Mouse (Mus musculus): Measurements from ENCODE around the gene Pard3b.

Gene Pard3b

DNA sequence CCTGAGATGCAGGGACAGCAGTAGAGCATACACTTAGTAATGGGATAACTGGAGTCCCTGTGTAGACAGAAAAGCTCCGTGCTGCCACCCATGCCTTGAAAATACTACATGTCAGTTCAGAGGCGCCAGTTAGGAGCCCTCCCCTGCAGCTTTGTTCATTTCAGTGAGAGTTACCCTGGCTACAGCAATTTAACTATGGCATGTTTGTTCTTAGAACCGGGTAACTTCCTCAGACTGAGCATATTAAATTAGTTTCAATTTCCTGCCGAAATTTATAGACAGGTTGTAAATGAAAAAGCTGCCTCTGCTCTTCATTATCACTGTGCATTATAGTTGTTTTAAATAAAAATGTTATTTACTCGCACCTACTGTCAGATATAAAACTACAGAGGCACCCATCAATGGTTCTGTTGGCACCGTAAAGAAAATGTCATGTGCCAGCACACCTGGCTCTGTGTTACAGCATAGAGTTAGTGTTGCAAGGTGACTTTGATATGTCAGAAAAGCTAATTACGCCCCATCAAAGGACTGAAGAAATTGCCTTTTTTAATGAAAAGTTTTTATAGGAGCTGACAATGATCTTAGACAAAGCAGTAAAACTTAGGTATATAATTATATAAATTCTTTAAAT lies 289.6 kb downstream of the Pard3b start:
- DNase-seq: no peak

DNA sequence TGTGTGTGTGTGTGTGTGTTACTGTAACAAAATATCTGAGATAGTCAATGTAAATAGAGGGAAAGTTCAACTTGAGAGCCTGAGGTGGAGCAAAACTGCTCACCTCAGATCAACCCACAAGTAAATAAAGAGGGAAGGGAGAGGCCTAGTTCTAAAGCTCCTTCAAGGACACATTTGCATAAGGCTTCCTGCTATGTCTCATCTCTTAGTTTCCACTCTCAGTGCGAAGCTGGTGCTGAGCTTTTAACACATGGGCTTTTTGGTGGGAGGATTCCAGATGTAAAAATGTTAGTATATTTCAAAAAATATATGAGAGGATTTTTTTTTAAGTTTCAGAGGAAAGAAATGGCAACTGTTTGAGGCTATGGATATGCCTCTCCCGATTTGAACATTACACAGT lies 294.9 kb downstream of the Pard3b start:
- DNase-seq: no peak

DNA sequence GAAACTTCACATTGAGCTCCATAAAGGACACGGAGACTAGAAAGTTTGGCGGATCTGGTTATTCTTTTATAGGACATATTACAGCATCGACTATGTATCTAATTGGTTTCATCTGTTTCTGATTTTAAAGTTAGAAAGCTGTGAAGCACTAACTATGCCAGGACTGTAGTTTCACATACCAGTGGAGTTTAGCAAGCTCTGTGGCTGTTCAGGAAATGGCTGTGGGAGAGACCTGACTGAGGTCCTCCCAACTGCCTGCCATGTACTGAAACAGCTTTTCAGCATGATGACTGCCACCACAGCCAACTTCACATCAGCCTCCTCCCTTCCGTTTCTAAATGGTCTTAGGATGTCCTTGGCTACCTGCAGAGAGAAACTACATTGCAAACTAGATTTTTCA lies 296.1 kb downstream of the Pard3b start:
- DNase-seq: no peak

DNA sequence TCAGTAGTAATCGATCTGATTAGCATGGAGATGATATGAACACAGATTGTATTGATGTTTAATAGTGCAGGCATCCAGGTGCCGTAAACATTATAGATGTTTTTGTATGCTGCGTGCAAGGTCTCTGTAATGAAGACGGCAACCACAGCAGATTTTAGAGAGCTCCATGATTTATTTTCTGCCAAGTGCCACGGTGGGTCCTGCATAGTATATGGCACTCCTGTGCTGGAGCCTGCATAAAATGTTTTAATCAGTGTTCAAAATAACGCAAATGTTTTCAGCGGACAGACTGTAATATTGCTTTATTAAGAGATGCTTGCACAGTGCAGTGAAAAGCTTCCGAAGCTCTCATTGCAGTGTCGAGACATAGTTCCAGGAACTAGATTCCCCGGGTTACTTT lies 301.3 kb downstream of the Pard3b start:
- DNase-seq: no peak

DNA sequence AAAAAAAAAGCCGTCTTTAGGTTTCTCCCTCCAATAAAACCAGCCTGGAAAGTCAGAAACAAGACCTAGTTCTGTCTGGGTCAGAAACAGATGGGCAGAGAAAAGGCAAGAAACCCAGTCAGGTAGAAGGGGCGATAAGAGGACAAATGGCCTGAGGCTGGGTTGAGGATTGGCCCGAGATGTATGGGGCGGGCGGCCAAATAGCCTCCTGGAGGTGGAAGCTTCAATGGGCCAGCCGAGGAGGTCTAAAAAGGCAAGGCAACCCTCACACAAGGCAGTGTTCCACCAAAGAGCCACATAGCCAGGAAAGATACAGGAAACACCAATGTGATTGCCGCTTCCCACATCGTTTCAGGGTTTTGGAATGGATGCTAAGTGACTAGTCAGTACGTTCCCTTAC lies 322.9 kb downstream of the Pard3b start:
- no peak for DNase-seq

DNA sequence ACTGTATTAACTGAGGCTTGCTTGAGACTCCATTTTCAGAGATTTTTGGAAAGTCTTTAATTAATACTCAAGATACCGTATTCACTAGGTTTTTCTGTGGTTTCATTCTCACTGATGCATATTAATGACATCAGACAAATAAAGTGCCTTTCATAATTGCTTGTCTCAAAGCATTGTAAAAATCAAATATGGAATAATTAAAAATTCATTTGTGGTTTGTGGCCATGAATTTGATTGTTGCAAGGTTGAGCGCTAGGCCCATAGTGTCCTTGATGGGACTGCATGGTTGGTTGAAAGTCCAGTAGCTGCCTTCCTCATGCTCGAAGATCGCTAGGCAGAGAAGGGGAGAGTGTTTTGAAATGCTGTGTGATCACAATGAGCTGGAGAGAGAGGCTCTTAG lies 323.9 kb downstream of the Pard3b start:
- no peak for DNase-seq

DNA sequence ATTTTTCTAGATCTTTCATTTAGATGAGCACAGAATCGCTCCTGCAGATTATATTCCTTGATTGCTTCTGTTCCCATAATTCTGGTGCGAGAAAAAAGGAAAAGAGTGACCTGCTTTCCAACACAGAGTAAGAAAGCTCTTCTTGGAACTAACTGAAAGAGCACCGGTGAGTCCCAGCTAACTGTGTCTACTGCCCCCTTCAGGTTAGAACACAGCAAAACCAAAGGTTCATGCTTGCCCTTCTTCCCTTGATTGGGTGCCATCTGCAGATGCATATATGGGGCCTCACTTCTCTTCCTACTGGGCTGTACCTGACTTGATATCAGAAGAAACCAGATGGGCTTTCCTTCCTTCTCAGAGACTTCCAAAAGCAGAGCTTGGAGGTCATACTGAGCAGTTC lies 328.5 kb downstream of the Pard3b start:
- no peak for DNase-seq

DNA sequence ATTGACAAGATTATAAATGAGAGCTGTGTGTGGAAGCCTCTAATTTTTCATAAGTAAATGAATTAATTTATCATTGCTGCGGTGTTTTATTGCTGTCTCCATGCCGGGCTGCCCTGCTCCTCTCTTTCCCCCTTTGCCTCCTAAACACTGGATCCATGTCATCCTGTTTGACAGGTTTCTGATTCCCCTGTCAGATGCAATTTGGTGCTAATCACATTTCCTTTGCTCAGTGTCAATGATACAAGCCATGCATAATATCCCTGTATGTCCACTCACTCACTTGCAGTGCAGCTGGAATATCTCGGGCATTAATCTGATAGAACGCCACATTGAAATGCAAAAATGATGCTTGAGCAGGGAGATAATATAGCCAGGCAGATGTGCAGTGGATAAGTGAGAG lies 329.2 kb downstream of the Pard3b start:
- DNase-seq: no peak

DNA sequence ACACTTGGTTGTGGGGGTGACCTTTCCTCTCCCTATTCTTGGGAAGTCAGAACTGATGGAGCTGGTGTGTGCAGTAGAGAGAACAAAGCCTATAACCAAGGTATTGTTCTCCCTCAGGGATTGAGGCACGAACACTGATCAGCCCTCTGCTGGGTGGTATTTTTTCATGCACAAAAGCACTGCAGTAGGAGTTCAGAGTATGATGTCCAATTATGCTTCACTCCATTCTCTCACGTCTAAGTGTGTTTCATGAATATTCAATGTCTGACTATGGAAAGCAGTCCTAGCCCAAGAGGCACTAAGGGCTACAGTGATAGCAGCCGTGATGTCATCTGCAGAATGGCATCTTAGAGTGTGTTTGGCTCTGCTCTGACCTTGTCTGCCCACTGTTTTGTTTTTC lies 359.1 kb downstream of the Pard3b start:
- DNase-seq: no peak

DNA sequence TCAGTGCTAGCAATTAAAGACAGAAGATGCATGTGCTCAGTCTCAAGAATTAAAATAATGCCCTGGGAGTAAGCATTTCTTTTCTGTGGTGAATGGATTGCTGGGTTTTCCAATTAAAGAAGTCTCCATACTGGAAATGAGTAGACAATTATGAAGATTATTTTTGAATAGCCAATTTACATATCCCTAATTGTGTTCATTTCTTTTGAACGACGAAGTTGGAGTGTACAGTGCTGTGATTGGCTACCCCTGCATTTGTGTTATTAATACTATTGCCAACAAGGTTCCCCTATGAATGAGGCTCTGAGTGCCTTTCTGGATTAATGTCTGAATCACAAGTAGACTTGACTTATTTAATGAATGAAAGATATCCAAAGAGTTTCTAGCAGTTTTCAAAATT lies 370.2 kb downstream of the Pard3b start:
- no peak for DNase-seq

DNA sequence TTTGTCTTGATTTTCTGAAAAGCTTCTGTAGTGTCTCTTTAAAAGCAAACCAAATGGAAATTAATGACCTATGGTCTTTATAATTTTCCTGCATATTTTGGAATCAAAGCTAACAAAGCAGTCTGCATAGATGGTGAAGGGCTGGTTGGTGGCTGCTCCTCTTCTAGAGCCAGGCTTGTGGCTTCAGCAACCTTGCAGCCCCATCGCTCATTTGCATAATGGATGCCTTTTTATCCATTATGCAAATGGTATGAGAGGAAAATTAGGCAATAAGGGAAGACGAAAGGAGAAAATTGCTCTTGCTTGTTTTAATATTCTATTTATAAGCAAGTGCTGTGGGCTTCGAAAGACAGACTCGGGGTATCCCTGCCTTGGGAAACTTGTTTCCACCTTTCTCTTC lies 373.1 kb downstream of the Pard3b start:
- no peak for DNase-seq

DNA sequence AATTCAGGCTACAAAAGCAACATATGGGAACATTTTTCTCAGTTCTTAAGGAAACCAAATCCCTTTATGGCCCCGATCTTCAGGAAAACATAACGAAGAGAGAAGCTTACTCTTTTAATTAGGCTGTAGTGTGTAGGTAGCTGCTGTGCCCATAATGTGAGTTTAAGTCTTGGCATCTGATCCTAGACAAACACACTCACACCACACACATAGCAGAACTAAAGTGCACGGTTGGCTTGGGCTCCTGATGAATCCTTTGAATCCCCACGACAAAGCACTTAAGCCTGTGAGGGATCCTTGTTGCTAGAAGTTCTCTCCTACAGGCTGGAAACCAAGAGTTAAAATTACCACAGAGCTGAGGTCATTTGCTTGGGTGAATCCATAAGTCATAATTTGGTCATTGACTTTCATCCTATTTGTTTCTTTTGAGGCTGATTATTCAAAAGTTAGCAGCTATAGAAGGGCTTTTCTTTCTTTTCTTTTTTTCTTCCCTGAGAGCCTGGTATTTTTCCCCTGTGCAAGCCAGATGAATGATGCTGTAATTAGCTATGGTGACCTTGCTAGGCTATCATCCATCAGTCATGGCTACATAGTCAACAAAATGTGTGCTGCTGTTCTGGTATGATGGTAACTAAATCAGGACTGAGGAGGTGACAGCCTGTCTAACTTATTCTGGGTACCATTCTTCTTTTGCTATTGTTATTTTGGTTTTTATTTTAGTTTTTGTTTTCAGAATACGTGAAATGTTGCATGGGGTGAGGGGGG lies 378.1 kb downstream of the Pard3b start:
- DNase-seq: no peak

DNA sequence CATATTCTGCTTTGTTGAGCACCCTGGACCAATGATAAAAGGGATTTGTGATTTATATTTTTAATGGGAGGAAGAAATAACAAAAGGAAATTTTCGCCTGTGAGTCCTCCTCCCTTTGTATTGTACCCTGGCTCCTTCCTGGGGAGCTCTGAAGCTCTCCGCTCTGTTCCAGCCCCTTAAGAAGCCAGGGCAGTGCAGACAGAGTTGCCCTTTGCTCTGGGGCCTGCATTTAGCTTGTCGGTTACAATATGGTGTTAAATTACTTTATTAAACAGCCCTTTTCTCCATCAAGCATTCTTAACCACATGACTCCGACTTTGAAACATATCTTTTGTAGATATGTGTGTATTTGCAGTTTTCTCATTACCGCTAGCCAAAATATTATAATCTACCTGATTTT lies 379.7 kb downstream of the Pard3b start:
- no peak for DNase-seq

DNA sequence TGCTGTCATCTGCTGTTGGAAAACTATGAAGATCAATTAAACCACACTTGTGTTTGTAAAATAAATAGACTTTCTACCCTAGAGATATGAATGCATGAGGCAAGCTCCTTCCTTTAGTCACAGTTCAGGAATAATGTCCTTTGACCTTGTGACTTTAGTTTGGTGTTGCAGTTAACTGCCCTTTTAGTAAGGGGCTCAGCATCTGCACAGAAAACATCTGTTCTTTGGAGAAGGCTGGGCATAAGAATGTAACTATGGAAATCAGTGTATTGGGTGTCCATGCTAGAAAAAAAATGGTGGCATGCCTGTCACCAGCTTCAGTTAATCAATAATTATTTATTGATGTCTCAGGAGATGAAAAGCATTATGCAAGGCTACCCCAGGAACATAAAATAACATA lies 381.1 kb downstream of the Pard3b start:
- no peak for DNase-seq

DNA sequence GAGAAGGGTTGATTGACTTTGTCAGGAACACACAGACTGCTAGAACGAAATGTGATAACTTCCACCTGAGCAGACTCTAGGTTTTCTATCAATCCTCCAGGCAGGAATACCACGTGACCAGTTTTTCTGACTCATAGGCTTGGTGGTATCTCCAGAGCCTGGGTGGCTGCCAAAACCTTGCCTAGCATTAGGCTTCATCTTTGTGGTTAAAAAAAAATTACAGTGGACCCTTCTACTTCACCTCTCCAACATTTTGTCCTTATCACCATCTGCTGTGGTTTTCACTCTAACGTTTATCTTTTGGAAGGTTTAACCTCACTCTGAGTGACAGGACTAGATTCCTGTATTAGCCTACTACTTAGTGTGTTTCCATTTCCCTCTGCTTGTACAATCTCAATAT lies 403.1 kb downstream of the Pard3b start:
- no peak for DNase-seq

DNA sequence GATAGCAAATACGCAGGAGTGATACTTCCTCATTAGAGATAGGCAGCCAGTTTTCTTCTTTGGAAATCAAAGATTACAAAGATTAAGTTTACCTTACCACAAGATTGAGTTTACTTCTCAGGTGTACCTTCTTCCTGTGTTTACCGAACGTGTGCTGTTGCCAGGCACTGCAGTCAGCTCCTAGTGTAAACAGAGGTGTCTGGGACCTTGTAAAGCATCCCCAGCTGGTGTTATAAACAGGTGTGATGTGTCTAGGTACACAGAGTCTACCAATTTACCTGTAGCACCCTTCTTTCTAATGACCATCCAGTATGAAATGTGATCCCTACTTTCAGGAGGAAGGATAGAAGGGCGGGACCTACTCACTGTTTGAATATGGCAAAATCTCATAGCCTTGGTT lies 410.0 kb downstream of the Pard3b start:
- DNase-seq: no peak

DNA sequence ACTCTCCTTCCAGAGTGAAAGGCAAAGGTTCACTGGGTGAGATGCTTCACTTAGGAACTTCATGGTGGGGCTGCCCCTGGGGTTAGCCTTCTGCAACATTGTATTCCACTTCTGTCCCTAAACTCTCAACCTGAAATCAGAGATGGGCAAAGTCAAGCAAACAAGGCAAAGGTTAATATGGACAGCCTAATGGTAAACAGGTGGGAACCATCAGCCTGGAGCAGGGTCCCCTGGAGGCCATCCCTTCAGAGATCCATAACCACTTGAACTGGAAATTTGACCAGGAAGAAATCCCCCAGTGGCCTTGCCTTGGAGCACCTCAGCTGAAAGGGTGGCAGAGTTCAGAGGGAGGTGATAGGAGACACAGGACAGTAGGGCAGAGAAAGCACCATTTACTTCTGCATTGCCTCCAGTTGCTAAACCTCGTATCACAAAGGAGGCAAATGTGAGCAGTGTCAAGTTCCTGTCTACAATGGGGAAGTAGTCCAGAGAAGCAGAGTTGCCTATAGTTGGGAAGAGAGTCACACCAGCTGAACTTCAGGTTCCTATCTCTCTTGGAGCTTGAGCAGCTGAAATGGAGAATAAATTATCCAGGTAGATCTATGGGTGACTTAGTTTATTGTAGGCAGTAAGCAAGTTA lies 412.7 kb downstream of the Pard3b start:
- DNase-seq: no peak

DNA sequence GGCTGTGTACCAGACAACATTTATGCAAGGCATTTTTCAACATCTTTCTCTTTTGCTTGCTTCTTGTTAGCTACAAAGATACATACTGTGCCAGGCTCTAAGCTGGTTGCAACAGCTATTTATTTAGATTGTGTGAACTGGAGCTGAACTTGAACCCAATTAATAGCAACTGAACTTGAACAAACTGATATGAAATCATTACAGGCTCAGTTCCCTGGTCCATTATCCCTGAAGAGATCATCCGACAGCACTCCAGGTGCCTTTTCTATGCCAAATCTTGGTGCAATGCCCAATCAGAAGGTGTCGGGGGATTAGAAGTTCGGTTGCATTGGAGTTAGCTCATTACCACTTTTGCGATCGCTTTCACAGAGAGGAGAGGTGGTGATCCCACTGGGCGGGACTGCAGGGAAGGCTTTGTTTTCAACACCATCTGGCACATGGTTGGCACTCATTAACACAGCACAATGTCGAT lies 414.6 kb downstream of the Pard3b start:
- no peak for DNase-seq

DNA sequence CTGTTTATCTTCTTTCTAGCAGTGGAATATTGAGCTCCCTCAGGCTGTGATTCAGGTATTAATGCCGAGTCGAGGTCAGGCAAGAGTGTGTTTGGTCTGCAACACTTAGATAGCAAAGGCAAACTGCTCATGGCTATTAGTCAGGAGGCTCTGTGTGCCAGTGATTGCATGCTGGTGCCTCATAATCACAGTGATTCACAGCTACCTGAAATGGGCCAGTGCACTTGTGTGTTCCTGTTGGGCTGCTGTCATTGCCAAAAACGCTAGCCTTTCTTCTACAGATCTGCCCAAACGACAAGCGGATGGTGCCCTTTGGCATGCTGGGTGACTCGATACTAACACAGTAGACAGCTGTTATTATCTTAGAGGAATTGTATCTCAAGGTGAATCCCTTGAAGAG lies 416.7 kb downstream of the Pard3b start:
- DNase-seq: no peak

DNA sequence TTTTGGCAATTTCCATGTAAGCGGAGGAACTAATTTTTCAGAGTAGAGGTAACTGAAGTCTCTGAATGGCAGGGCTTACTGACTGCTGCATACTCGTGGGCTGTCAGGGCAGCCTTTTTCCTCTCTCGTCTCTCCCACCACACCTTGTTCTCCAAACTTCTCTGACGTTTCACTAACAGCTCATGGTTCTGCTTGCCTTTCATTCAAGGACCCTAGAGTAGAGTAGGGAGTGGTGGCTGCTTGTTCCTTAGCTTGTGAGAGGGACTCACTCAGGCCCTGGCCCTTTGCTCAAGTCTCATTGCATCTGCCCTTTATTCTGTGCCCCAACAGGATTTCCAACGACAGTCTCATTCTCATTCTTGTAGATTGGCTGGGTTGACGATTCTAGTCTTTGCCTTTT lies 432.0 kb downstream of the Pard3b start:
- DNase-seq: no peak

DNA sequence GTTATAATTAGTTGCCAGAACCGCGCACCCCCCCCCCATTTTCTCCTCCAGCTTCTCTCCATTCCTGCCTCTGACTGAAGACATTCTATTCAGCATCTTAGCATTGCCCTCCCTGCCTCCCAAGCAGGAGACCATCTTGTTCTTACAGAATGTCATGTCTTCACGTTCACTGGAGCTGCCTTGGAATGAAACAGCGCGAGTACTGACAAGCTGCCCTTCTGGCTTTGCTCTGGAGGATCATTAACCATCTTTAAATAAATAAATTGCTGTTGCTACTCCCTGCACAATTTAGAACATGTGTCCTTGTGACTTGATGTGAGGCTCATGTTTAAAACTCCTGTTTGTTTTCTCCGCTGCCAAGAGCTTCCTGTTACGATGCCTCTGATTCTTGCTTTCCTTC lies 432.5 kb downstream of the Pard3b start:
- DNase-seq: no peak

DNA sequence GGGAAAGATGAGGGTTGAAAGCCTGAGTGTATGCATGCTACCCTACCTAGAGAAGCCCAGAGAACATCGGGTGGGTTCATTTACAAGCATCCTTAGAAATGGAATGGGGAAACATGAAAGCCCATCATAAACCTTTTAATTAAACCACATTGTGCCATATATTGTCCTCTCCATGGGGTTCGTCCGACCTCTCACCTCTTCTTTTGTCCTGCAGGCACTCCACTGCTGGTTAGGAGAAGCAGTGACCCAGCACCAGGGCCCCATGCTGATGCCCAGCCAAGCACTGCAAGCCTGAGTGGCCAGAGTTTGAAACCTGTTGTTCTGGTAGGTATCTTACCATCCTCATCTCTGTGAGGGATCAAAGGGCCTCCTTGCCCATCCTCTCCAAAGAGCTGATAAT lies 437.5 kb downstream of the Pard3b start:
- DNase-seq: no peak

DNA sequence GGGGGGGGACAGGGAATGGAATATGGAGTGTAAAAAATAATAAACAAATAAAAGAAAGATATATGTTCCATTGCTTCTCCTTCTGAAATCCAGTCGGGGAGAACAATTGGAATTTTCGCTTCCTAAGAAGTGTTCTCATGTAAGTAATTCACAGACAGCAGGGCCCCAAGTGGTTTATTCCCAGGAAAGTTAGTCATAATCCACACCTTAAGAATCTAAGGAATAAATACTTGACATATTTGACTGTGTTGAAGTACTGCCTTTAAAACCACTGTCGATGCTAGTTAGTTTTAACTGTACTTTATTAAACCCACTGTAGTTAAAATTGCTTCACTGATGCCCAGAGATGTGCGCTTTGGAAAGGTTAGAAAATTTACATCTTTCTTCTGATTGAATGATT lies 442.5 kb downstream of the Pard3b start:
- no peak for DNase-seq

DNA sequence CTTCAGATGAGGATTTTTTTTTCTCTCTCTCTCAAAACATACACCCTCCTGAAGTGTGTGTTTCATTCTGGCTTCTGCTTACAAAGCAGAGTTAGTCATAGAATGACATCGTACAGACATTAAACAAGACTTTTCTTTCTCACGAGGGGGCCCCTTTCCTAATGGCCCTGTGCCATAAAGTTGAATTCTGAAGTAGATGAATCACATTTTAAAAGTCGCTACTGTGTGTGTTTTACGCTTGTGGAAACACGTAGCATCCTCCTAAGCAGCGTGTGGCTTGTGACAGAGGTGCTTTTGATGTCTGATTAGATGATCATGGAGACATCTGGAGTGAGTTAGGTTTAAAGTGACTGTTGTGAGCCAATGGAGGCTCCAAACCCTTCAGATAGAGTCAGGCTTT lies 447.4 kb downstream of the Pard3b start:
- no peak for DNase-seq

DNA sequence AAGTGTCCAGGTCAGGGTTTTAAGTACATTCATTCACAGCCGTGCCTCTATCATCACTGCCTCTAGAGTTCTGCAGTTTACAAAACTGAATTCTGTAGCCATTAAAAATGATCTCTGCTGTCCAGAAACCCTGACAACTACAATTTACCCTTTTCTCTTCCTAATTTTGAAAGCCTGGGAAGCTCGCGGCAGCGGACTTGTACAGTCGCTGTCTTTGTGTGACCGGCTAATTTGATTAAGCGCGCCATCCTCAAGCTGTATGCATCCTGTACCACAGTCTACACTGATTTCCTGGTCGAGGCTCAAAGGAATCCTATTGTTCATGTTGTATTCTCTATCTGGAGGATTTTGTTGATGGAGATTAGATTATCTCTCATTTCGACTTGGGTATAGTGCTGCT lies 448.8 kb downstream of the Pard3b start:
- DNase-seq: no peak
